Mouse (Mus musculus) forebrain, embryonic 13.5 days (tissue): Measurements from ENCODE around the gene Abcc1. TPM values are rescaled to one million over a fixed set of nuclear protein-coding genes. Genes with fewer than 3 reads are reported as not detected.

Experiments used
- ATAC-seq: fragments of 200-750 bp; cut with Nextera tagmentation; 2 replicates; pipeline ENCODE4 v1.8.0; 2017
- H3K27ac ChIP-seq: fragments of 300-500 bp; sonication (generic); 2 replicates; pipeline ENCODE4 v1.5.1; 2015; ENCODE audit warnings: inconsistent platforms, mild to moderate bottlenecking, moderate library complexity
- H3K27me3 ChIP-seq: fragments of 300-500 bp; sonication (generic); 2 replicates; pipeline ENCODE4 v1.6.1; 2015; ENCODE audit warnings: mild to moderate bottlenecking, inconsistent platforms
- H3K36me3 ChIP-seq: fragments of 300-500 bp; sonication (generic); 2 replicates; pipeline ENCODE4 v1.6.1; 2015; ENCODE audit warnings: mild to moderate bottlenecking, inconsistent platforms; ENCODE audit not compliant: poor library complexity, severe bottlenecking
- H3K4me1 ChIP-seq: fragments of 300-500 bp; sonication (generic); 2 replicates; pipeline ENCODE4 v1.6.1; 2015; ENCODE audit warnings: inconsistent platforms
- H3K4me2 ChIP-seq: fragments of 300-500 bp; sonication (generic); 2 replicates; pipeline ENCODE4 v1.6.1; 2015; ENCODE audit warnings: inconsistent platforms, mild to moderate bottlenecking, moderate library complexity
- H3K4me3 ChIP-seq: fragments of 300-500 bp; sonication (generic); 2 replicates; pipeline ENCODE4 v1.5.1; 2015; ENCODE audit warnings: mild to moderate bottlenecking, inconsistent platforms
- H3K9ac ChIP-seq: fragments of 300-500 bp; sonication (generic); 2 replicates; pipeline ENCODE4 v1.6.1; 2015; ENCODE audit warnings: mild to moderate bottlenecking, inconsistent platforms
- H3K9me3 ChIP-seq: fragments of 300-500 bp; sonication (generic); replicated peaks from 2 replicates; pipeline ENCODE4 v1.6.1; 2016; ENCODE audit warnings: inconsistent platforms
- WGBS: fragments of 180-500 bp; shearing (Covaris S2); methylation state at CpG from one replicate; pipeline ENCODE4 v1.1.7; 2015; 5-methylcytosine and 5-hydroxymethylcytosine counted together
- polyA plus RNA-seq: library from polyadenylated mRNA; unstranded; fragments of >200 nt; fragmentation: Nextera tagmentation; extraction: Ambion mirVana; gene quantifications from 2 replicates; pipeline ENCODE4 v1.2.1, GENCODE M21; 2015

Gene Abcc1
- polyA plus RNA-seq, 1 experiment from 2014 or later, result 8.6 TPM

DNA sequence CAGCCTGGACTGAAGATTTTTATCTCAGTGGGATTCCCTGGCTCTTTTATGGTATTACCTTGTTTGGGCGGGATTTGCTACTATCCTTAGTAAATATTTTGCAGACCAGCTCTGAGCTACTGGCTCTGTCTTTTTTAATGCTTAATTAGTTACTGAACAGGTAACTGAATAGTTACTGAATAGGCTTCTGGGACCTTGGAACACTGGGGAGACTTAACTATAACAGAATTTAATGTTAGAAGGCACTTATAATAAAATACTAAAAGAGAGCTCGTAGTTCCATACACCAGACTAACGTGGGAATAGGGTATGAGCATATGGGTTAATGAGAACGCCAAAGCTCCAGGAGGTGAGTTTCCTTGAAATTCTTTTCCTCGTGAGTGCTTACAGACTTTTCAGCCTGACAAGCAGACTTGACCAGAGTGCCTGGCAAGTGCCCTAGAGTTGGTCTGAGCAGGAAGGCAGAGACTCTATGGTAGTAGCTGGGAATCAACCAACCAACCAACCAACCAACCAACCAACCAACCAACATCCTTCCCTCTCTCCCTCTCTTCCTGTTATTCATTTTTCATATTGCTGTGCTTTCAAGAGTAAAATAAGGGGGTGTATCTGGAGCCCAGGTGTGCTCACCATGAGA is 59.3 kb downstream of the Abcc1 start:
- ATAC-seq, result no peak

DNA sequence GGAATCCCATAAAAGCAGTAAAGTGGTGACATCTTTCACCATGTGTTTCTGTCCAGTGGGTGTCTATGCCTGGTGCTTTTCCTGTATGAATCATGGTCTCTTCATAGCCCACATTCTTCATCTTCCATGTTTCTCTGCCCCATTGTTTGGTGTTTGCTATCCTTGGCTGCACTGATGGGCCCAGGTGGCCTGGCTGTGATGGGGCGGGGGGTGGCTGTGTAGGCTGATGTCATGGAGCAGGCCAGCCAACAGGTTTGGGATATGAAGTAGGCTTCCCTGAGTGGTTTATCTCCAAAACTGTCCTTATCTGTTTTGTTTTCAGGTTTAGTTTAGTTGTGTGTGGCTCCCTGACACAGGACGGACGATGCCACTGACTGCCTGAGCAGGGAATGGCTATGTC is 60.7 kb downstream of the Abcc1 start:
- Histone ChIP-seq H3K27ac (no peak overlapping the region), H3K4me1 (no peaks in the 10 kb centered on the region), H3K36me3 (peaks cover 9% of the 10 kb centered on the region), H3K4me2 (no peak overlapping the region), H3K9ac (no peak overlapping the region), H3K4me3 (no peak overlapping the region), H3K9me3 (no peaks in the 10 kb centered on the region), H3K27me3 (no peaks in the 10 kb centered on the region)
- no peak for ATAC-seq
- 95% methylated on average over 3 of the region's 3 CpGs for WGBS

More for the DNA sequence above, 59.3 kb downstream of the Abcc1 start:
- Histone ChIP-seq H3K4me3 (no peak overlapping the region), H3K27me3 (no peaks in the 10 kb centered on the region), H3K9ac (no peak overlapping the region), H3K4me1 (no peaks in the 10 kb centered on the region), H3K36me3 (peaks cover 9% of the 10 kb centered on the region), H3K9me3 (no peaks in the 10 kb centered on the region), H3K27ac (no peak overlapping the region), H3K4me2 (no peak overlapping the region)
- 87% methylated on average over 5 of the region's 5 CpGs for WGBS

DNA sequence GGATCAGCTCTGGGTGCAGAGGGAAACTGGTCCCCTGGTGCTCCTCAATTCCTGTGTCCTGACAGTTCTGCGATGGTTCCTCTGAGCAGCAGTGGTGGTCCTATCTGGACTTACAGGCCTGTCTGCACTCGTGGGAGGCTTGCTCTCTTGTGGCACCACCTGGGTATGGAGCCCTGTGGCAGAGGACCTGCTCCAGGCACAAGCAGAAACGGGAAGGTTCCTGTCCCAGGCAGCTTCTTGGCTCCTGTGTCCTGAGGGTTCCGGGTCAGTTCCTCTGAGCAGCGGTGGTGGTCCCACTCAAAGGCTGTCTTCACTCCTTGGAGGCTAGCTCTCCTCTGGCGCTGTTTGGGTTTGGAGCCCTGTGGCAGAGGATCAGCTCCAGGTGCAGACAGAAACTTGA is 68.0 kb downstream of the Abcc1 start:
- Histone ChIP-seq H3K4me2 (no peak overlapping the region), H3K9me3 (no peaks in the 10 kb centered on the region), H3K4me1 (no peaks in the 10 kb centered on the region), H3K27me3 (no peaks in the 10 kb centered on the region), H3K4me3 (no peak overlapping the region), H3K9ac (no peak overlapping the region), H3K27ac (no peak overlapping the region), H3K36me3 (no peaks in the 10 kb centered on the region)
- ATAC-seq, result no peak
- 87% methylated on average over 6 of the region's 6 CpGs for WGBS

DNA sequence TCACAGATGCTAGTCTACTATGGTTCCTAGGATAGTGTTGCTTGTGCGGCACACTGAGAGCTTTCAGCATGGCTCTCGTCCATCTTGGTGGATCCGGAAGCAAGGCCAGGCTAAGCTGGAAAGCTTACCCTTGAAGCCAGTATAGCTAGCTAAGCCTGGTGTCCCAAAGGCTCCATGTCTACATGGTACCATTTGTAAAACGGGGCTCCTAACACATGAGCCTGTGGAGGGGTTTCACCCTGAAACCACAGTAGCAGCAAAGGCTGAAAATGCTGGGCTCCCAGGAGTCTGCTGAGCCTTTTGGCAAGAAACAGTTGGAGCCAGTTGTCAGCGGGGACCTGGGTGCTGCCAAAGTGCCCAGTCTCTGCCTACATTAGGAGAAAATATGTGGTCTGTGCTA is 71.6 kb downstream of the Abcc1 start:
- Histone ChIP-seq H3K9me3 (no peaks in the 10 kb centered on the region), H3K9ac (no peak overlapping the region), H3K36me3 (peaks cover 13% of the 10 kb centered on the region), H3K4me2 (no peak overlapping the region), H3K27me3 (no peaks in the 10 kb centered on the region), H3K4me1 (no peaks in the 10 kb centered on the region), H3K4me3 (no peak overlapping the region), H3K27ac (no peak overlapping the region)
- no peak for ATAC-seq
- WGBS, result 94% methylated on average over 5 of the region's 5 CpGs

DNA sequence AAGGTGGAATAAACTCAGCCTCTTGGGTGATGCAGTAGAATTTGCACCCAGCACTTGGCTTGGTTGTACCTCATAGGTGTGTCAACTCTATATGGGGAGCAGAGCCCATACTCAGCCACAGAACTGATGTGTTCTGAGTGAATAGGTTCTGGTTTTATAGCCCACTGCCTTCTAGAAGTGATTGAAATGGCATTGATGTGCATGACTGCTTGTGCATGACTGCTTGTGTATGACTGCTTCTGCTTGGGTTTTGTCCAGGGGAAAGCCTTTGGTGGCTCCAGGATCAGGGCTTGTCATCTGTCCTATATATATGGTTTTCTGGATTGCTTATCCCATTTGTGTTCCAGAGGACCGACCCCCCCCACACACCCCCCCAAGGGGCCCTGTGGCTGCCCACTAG is 74.2 kb downstream of the Abcc1 start:
- Histone ChIP-seq H3K4me3 (no peak overlapping the region), H3K9me3 (no peaks in the 10 kb centered on the region), H3K27ac (no peak overlapping the region), H3K36me3 (peaks cover 28% of the 10 kb centered on the region), H3K4me1 (no peaks in the 10 kb centered on the region), H3K4me2 (no peak overlapping the region), H3K27me3 (no peaks in the 10 kb centered on the region), H3K9ac (no peak overlapping the region)
- WGBS, result 80% methylated on average over 1 of the region's 1 CpGs
- no peak for ATAC-seq

DNA sequence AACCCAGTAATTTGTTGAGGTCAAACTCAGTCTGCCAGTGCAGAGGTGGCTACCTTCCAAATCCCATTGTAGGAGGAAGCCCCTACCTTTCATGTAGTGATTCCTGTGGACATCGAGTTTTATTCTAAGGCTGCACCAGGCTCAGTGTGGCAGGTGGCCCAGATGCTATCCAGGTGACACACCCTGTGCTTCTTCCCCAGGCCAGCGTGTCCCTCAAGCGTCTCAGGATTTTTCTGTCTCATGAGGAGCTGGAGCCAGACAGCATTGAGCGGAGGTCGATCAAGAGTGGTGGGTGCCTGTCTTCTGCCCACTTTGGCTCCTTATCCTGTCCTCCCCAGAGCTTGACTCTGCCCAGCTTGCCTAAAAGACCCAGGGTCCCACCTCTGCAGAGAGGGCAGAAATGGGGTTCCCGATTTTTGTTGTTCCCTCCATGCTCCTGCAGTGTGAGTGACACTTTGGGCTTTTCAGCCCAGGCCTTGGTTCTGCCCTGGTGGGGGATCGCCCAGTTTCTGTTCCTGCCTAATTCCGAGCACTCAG is 76.2 kb downstream of the Abcc1 start:
- no peak overlapping the region for H3K4me2 ChIP-seq
- peaks cover 28% of the 10 kb centered on the region for H3K36me3 ChIP-seq
- H3K27me3 ChIP-seq, result no peaks in the 10 kb centered on the region
- H3K27ac ChIP-seq, result no peak overlapping the region
- ATAC-seq, result no peak
- H3K9ac ChIP-seq, result no peak overlapping the region
- WGBS, result 91% methylated on average over 8 of the region's 8 CpGs
- no peaks in the 10 kb centered on the region for H3K9me3 ChIP-seq
- H3K4me1 ChIP-seq, result no peaks in the 10 kb centered on the region
- no peak overlapping the region for H3K4me3 ChIP-seq

DNA sequence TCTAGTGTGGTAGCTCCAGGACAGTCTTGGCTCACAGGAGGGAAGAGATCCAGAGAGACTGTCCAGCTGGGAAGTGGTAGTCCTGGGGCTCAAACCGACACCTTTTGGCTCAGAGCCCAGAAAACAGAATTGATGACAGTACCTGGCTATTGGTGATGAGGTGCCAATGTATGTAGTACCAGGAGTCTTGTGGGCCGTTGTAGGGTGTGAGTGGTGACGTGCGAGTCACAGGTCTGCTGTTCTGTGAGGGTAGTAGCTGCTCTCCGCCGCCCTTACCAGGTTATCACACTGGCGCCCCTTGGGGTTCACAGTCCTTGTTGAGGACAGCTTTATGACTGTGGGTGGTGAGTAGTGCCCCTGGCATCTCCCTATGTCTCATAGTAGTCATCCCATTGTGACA is 77.2 kb downstream of the Abcc1 start:
- H3K4me1 ChIP-seq, result no peaks in the 10 kb centered on the region
- no peak for ATAC-seq
- H3K27me3 ChIP-seq, result no peaks in the 10 kb centered on the region
- peaks cover 36% of the 10 kb centered on the region for H3K36me3 ChIP-seq
- no peak overlapping the region for H3K4me2 ChIP-seq
- no peak overlapping the region for H3K9ac ChIP-seq
- H3K4me3 ChIP-seq, result no peak overlapping the region
- no peak overlapping the region for H3K27ac ChIP-seq
- WGBS, result 93% methylated on average over 7 of the region's 7 CpGs
- H3K9me3 ChIP-seq, result no peaks in the 10 kb centered on the region

DNA sequence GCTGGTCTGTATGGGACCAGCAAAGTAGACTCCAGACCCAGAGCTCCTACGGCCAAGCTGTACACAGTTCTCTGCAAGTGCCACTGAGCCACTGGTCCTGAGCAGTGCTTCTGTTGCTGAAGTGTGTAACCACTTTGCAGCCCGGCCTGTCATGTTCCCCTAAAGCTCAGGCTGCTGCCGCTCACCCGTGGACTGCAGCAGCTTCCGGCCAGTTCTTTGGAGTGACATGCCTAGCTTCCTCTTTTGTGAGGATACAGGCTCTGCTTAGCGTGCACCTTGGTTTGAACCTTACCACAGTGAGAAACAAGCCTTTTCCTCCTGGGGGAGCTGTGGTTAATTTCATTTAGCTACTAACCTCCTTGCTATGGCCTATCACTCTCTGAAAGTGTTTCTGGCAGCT is 77.7 kb downstream of the Abcc1 start:
- Histone ChIP-seq H3K27ac (no peak overlapping the region), H3K4me3 (no peak overlapping the region), H3K4me1 (no peaks in the 10 kb centered on the region), H3K9me3 (no peaks in the 10 kb centered on the region), H3K9ac (no peak overlapping the region), H3K36me3 (peaks cover 36% of the 10 kb centered on the region), H3K4me2 (no peak overlapping the region), H3K27me3 (no peaks in the 10 kb centered on the region)
- ATAC-seq, result no peak
- WGBS, result 93% methylated on average over 6 of the region's 6 CpGs

DNA sequence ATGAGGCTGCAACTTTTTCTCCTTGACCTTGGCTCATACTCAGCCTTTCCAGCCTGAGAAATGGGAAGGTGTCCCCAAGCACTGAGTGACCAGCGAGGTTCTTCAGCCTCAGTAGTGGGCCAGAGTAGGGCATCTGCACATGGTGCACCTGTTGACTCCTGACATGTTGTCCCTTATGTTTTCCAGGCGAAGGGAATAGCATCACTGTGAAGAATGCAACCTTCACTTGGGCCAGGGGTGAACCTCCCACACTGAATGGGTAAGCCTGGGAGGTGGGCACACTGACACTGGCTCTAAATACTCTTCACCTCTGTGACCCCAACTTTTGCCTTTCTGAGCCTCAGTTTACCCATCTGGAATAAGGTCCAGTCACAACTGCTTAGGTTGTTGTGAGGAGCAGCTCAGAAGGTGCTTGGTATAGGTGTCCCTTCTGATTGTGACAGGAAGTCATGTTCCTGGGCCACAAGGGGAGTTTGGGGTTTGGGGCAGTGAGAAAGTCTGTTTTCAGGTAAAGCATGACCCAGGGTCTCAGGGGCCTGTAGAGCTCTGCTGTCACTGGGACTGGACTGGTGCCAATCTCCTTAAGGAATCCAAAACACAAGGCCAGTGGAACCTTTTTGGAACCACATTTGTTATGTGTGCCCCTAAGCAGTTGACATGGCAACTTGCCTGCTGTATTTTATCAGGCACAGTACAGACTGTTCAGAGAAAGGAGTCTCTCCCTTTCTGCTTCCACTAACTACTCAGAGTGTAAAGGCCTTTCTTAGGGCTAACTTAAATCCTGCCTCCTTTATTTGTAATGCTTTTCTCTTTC is 78.7 kb downstream of the Abcc1 start:
- Histone ChIP-seq H3K4me1 (no peaks in the 10 kb centered on the region), H3K27ac (no peak overlapping the region), H3K4me3 (no peak overlapping the region), H3K27me3 (no peaks in the 10 kb centered on the region), H3K9me3 (no peaks in the 10 kb centered on the region), H3K36me3 (peaks cover 37% of the 10 kb centered on the region), H3K4me2 (no peak overlapping the region), H3K9ac (no peak overlapping the region)
- WGBS, result 86% methylated on average over 2 of the region's 2 CpGs
- ATAC-seq, result no peak

DNA sequence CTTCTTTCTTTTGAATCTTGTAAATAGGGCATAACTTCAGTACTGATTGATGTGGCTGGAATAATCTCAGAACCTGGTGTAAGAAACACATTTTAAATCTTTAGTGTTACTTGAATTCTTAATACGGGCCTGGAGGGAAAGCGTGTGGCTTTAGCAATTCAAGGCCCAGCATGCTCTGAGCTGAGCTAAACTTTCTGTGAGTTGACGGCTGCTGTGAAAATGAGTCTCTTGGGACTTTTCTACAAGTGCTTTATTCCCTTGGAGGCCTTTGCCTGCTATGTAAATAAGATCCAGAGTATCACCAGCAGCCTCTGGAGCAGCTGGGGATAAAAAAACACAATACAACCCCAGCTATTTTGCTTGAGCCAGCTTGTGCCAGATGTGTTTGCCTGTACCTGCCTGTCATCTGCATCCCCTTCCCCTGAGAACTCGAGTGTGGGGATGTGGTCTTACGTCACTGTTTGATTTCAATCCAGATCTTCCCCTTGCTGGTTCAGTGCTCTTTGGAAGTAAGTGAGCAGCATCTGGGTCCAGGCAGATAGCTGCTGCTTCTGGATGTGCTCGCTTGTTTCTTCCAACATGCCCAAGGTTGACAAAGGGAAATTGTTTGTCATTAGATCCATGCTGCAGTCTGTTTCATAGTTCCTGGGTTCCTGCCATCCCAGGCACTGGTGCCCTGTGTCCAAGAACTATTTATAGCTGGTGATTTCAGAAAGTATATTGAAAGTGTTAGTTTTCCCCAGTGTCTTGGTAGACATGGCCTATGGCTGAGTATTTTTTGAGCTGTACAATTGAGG is 82.9 kb downstream of the Abcc1 start:
- Histone ChIP-seq H3K36me3 (peaks cover 27% of the 10 kb centered on the region), H3K9ac (no peak overlapping the region), H3K27ac (no peak overlapping the region), H3K27me3 (no peaks in the 10 kb centered on the region), H3K4me3 (no peak overlapping the region), H3K4me1 (no peaks in the 10 kb centered on the region), H3K4me2 (no peak overlapping the region), H3K9me3 (no peaks in the 10 kb centered on the region)
- WGBS, result 77% methylated on average over 6 of the region's 6 CpGs
- no peak for ATAC-seq

DNA sequence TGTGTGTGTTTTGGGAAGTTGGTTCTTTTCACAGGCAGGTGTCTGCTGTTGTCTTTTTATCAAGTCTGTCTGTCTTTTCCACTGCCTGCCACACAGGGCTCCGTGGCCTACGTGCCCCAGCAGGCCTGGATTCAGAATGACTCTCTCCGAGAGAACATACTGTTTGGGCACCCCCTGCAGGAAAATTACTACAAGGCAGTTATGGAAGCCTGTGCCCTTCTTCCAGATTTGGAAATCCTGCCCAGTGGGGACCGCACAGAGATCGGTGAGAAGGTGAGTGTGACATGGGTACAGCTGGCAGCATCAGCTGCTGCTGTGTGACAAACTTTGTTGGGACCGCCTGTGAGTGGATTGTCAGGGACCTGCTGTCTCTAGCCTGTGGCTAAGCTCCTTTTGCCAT is 83.8 kb downstream of the Abcc1 start:
- Histone ChIP-seq H3K27me3 (no peaks in the 10 kb centered on the region), H3K9me3 (no peaks in the 10 kb centered on the region), H3K4me2 (no peak overlapping the region), H3K4me1 (no peaks in the 10 kb centered on the region), H3K4me3 (no peak overlapping the region), H3K9ac (no peak overlapping the region), H3K36me3 (peaks cover 24% of the 10 kb centered on the region), H3K27ac (no peak overlapping the region)
- ATAC-seq, result no peak
- WGBS, result 84% methylated on average over 6 of the region's 6 CpGs

DNA sequence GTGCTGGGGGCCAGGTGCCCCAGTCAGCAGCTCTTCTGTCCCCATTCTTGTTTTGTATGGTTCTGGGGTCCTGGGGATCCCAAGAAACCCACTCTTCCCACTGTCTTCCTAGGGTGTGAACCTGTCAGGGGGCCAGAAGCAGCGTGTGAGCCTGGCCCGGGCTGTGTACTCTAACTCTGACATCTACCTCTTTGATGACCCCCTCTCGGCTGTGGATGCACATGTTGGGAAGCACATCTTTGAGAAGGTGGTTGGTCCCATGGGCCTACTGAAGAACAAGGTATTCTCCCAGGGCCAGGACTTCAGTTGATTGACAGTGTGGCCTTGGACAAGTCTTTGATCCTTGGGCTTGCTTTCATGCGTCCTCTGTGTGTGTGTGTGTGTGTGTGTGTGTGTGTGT is 86.0 kb downstream of the Abcc1 start:
- H3K9me3 ChIP-seq, result no peaks in the 10 kb centered on the region
- no peak overlapping the region for H3K4me3 ChIP-seq
- no peak overlapping the region for H3K27ac ChIP-seq
- H3K27me3 ChIP-seq, result no peaks in the 10 kb centered on the region
- 90% methylated on average over 4 of the region's 4 CpGs for WGBS
- no peak overlapping the region for H3K9ac ChIP-seq
- no peak overlapping the region for H3K4me2 ChIP-seq
- ATAC-seq, result no peak
- H3K36me3 ChIP-seq, result peaks cover 26% of the 10 kb centered on the region
- no peaks in the 10 kb centered on the region for H3K4me1 ChIP-seq
